Mouse (Mus musculus): ENCODE results near the gene Sptssb. TPM values are rescaled to one million over a fixed set of nuclear protein-coding genes. Genes with fewer than 3 reads are reported as not detected.

Gene Sptssb
- polyA plus RNA-seq (2015; fragmentation: Nextera tagmentation; extraction: Ambion mirVana), result 0.38 and 0.46 TPM in 2 replicates

DNA sequence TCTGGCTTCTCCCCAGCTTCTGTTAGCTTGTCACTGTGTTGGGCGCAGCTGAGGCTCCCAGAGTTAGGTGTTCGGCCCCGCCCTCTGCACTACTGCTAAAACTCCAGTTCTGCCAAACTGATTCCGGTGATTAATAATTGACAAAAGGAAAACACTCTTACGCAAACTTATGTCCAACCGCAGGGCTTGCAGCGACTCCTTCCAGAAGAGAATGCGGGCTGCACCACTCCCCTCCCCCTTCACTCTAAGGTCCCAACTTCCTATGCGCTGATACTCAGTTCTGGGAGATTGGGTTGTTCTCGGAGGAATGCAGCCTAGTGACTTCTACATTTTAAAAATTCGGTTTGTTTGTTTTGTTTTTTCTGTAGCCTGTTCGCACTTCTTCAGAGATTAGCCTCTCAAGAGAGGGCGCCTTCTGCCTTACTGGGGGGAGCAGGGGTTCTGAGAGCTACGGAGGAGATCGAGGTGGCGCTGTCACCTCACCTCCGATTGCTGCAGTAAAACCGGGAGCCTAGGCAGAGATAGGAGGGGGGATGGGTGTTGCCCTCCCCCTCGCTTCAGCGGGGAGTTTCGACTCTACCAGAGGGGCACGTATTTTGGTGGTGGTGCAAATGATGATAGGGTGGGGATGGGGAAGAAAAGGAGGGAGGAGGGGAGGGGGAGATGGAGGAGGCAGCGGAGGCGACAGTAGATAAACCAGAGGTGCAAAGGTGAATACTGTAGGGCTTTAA is at the start of gene Sptssb:
TSS of gene Sptssb (minus strand) at position 83 of the 731 bp plus-strand sequence.
- no peak for ATAC-seq (ENCODE audit: insufficient number of reproducible peaks, low FRiP score, low TSS enrichment, low read depth)
- Histone ChIP-seq H3K4me1 (peaks cover 8% of the 10 kb centered on the region), H3K27me3 (no peaks in the 10 kb centered on the region; the same call in 1 of the 2 replicates), H3K27ac (no peak within 1 kb of the TSS), H3K36me3 (no peaks in the 10 kb centered on the region), H3K9ac (no peak within 1 kb of the TSS; the same call in 1 of the 2 replicates), H3K4me3 (peak within 1 kb of the TSS; percentile 39), H3K4me2 (peak within 1 kb of the TSS; percentile 86), H3K9me3 (no peaks in the 10 kb centered on the region)
- WGBS, result 1% methylated on average over 24 of the region's 24 CpGs

DNA sequence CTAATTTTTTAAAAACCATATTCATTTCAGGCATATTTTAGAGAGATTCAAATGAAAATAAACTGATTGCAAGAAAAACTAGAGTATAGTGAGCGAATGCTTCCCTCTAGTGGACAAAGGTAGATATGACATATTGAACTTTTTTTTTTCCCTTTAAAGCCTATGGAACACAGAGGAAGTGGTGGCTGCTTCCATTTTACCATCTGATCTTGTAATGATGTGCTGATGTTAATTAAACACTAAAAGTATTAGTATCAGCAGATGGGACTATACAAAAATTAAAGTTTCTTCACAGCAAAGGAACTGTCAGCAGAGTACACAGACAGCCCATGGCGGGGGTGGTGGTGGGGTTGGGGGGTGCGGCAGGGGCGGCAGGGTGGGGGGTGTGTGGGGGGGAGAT is 48.3 kb upstream of the Sptssb start:
- H3K4me3 ChIP-seq, result no peak overlapping the region
- 28% methylated on average over 4 of the region's 4 CpGs for WGBS
- H3K4me1 ChIP-seq, result peaks cover 5% of the 10 kb centered on the region
- no peaks in the 10 kb centered on the region for H3K36me3 ChIP-seq
- no peak for ATAC-seq (ENCODE audit: insufficient number of reproducible peaks, low FRiP score, low TSS enrichment, low read depth)
- H3K4me2 ChIP-seq, result no peak overlapping the region
- no peak overlapping the region for H3K9ac ChIP-seq
- no peaks in the 10 kb centered on the region for H3K27me3 ChIP-seq
- H3K27ac ChIP-seq, result no peak overlapping the region
- no peaks in the 10 kb centered on the region for H3K9me3 ChIP-seq

DNA sequence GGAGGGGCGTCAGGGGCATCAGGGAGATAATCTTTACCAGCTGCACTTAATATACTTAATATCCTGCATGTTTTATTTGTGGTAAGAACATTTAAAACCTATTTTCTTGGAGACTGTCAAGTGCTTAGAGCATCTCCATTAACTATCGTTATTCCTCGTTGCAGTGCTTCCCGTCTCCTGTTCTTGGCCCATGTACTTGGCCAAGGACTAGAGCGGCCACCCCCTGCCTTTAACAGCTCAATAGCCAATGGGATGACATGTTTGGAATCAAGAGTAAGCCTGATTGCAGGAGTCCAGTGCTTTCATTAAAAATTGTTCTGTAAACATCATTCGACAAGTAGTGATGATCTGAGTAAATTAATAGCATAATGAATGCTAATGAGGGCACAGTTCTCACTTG is 47.8 kb upstream of the Sptssb start:
- 31% methylated on average over 6 of the region's 6 CpGs for WGBS
- Histone ChIP-seq H3K27ac (no peak overlapping the region), H3K27me3 (no peaks in the 10 kb centered on the region), H3K4me2 (no peak overlapping the region), H3K4me3 (no peak overlapping the region), H3K36me3 (no peaks in the 10 kb centered on the region), H3K9ac (no peak overlapping the region), H3K4me1 (no peaks in the 10 kb centered on the region), H3K9me3 (no peaks in the 10 kb centered on the region)
- no peak for ATAC-seq (ENCODE audit: insufficient number of reproducible peaks, low FRiP score, low TSS enrichment, low read depth)

DNA sequence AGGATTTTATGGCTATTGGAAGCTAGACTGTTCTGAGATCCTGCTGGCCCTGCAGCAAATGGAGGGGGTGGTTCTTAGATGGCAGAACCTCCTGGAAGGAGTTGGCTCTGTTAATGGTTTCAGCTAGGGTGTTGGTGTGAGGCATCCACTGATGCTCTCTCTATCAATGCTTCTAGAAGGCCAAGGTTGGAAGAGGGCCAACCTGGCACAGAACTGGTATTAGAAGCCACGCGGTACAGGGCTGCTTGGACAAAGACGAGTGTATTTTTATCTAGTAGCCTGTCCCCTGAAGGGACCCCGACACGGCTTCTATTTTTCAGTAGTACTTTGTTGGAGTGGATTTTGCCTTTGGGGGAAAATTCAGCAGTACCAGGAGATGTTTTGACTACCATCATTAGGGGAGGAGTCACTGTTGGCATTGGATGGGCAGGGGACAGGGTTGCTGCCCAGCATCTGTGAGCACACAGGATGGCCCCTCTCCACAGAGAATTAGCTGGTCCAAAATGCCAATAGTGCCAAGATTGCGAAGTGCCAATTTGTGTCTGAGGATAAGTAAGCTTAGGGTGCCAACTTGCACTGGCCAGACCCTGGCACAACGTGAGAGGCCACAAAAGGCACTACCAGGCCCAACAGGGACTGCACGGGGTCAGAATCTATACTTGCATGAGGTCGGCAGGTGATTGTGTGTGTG is 43.2 kb upstream of the Sptssb start:
- Histone ChIP-seq H3K9ac (no peak overlapping the region), H3K4me3 (no peak overlapping the region), H3K27me3 (no peaks in the 10 kb centered on the region), H3K9me3 (no peaks in the 10 kb centered on the region), H3K4me2 (no peak overlapping the region), H3K36me3 (no peaks in the 10 kb centered on the region), H3K27ac (no peak overlapping the region), H3K4me1 (peaks cover 4% of the 10 kb centered on the region; the same call in 1 of the 2 replicates)
- WGBS, result 77% methylated on average over 9 of the region's 9 CpGs
- no peak for ATAC-seq (ENCODE audit: insufficient number of reproducible peaks, low FRiP score, low TSS enrichment, low read depth)

DNA sequence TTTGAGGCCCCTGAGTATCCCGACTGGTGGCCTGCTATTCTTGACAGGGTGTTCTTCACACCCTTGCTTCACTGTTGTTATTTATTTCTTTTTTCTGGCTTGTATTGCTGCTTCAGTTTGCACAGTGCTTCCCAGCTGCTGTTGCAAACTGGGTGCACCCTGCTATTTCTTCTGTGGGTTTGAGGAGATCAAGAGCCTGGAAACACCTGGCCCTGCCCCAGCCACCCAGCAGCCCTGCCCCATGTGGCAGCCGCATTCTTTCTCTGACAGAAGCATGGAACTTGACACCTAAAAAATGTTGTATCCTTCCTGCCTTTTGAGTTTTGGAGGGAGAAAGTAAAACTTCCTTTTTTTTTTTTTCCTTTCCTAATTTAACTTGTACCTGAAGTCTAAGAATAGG is 42.6 kb upstream of the Sptssb start:
- Histone ChIP-seq H3K9me3 (no peaks in the 10 kb centered on the region), H3K4me1 (peaks cover 4% of the 10 kb centered on the region; the same call in 1 of the 2 replicates), H3K4me2 (no peak overlapping the region), H3K27me3 (no peaks in the 10 kb centered on the region), H3K36me3 (no peaks in the 10 kb centered on the region), H3K9ac (no peak overlapping the region), H3K27ac (no peak overlapping the region), H3K4me3 (no peak overlapping the region)
- ATAC-seq (ENCODE audit: insufficient number of reproducible peaks, low FRiP score, low TSS enrichment, low read depth), result no peak
- WGBS, result 23% methylated on average over 2 of the region's 2 CpGs

DNA sequence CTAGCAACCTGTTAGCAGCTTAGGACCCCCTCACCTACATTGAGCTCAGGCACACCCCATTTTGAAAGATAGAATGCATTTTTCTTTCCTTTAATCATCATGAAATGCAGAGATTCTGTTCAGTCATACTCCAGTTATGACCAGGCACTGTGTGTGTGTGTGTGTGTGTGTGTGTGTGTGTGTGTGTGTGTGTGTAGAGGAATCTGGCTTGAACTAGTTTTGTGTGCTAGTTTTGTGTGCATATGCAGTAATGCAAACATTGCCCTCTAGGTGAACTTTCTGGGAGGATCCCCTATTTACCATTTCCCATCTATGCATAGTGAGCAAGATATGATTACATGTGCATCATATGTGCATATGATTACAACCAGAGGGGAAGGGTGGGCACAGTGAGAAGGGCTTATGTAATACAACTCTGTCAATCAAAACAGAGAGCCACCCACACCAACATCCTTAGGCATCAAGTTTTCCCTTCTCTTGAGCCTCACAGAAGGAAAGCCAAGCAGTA is 42.2 kb upstream of the Sptssb start:
- H3K4me2 ChIP-seq, result no peak overlapping the region
- no peak overlapping the region for H3K9ac ChIP-seq
- H3K27ac ChIP-seq, result no peak overlapping the region
- peaks cover 4% of the 10 kb centered on the region; the same call in 1 of the 2 replicates for H3K4me1 ChIP-seq
- no peaks in the 10 kb centered on the region for H3K36me3 ChIP-seq
- H3K9me3 ChIP-seq, result no peaks in the 10 kb centered on the region
- H3K4me3 ChIP-seq, result no peak overlapping the region
- no peak for ATAC-seq (ENCODE audit: insufficient number of reproducible peaks, low FRiP score, low TSS enrichment, low read depth)
- H3K27me3 ChIP-seq, result no peaks in the 10 kb centered on the region

DNA sequence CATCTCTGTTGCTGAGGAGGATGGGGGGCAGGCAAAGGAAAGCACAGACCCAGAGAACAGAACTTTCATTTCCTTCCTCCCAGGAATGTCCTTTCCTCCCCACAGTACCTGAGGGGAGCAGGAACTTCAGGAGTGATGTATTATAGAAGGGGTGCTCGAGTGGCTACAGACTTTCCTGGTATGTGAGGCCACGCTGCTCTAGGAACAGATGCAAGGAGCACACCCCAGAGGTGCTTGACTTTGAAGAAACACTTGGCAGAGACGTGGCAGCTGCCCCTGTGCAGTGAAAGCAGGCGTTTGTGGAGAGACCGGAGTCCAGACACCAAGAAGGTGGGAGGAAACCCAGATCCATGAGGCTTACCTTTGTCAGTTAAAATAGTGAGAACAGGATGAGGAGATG is 40.6 kb upstream of the Sptssb start:
- H3K36me3 ChIP-seq, result no peaks in the 10 kb centered on the region
- H3K9ac ChIP-seq, result no peak overlapping the region
- ATAC-seq (ENCODE audit: insufficient number of reproducible peaks, low FRiP score, low TSS enrichment, low read depth), result no peak
- peaks cover 4% of the 10 kb centered on the region; the same call in 1 of the 2 replicates for H3K4me1 ChIP-seq
- 50% methylated on average over 5 of the region's 5 CpGs for WGBS
- no peaks in the 10 kb centered on the region for H3K9me3 ChIP-seq
- no peak overlapping the region for H3K27ac ChIP-seq
- H3K4me3 ChIP-seq, result no peak overlapping the region
- H3K27me3 ChIP-seq, result no peaks in the 10 kb centered on the region
- H3K4me2 ChIP-seq, result no peak overlapping the region

DNA sequence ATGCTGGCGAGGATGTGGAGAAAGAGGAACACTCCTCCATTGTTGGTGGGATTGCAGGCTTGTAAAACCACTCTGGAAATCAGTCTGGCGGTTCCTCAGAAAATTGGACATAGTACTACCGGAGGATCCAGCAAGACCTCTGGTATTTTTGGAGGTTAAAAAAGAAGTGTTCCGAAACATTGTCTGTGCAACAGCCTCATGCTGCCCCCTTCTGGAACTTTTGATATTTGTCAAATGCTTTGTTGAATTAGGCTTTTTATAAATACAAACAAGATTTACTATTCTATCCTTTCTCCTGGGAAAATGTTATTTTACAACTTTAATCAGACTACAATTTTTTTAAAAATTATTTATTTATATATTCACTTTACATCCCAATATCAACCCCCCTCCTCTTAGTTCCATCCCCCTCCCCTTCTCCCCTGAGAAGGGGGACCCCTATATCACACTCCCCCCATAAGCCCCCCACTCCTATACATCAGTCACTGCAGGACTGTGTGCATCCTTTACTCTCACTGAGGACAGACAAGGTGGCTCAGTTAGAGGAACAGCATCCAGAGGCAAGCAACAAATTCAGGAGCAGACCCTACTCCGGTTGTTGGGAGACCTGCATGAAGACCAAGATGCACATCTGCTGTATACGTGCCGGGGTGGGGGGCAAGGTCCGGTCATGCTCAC is 38.3 kb upstream of the Sptssb start:
- H3K4me3 ChIP-seq, result no peak overlapping the region
- no peak for ATAC-seq (ENCODE audit: insufficient number of reproducible peaks, low FRiP score, low TSS enrichment, low read depth)
- H3K4me2 ChIP-seq, result no peak overlapping the region
- H3K4me1 ChIP-seq, result peaks cover 4% of the 10 kb centered on the region; the same call in 1 of the 2 replicates
- no peak overlapping the region for H3K9ac ChIP-seq
- 73% methylated on average over 7 of the region's 8 CpGs for WGBS
- no peaks in the 10 kb centered on the region for H3K36me3 ChIP-seq
- no peaks in the 10 kb centered on the region for H3K27me3 ChIP-seq
- H3K27ac ChIP-seq, result no peak overlapping the region
- H3K9me3 ChIP-seq, result no peaks in the 10 kb centered on the region

DNA sequence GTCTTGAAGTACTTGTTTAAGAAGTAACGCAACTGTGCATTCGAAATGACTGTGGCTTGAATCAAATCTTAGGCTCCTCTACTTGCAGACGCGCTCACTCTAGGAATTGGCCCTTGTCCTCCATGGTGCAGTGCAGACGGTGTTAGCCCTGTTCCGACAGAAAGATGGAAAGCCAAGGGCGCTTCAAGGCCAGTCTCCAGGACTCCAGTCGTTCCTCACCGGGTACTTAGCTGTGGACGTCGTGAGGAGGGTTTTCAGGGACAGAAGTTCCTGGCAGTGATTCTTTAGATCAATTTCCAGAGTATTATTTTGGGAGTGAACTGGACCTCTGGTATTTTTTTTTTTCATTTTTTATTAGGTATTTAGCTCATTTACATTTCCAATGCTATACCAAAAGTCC is 35.8 kb upstream of the Sptssb start:
- Histone ChIP-seq H3K4me1 (no peaks in the 10 kb centered on the region), H3K27ac (no peak overlapping the region), H3K9me3 (no peaks in the 10 kb centered on the region), H3K4me2 (no peak overlapping the region), H3K9ac (no peak overlapping the region), H3K36me3 (no peaks in the 10 kb centered on the region), H3K27me3 (no peaks in the 10 kb centered on the region), H3K4me3 (no peak overlapping the region)
- 86% methylated on average over 11 of the region's 11 CpGs for WGBS
- ATAC-seq (ENCODE audit: insufficient number of reproducible peaks, low FRiP score, low TSS enrichment, low read depth), result no peak

DNA sequence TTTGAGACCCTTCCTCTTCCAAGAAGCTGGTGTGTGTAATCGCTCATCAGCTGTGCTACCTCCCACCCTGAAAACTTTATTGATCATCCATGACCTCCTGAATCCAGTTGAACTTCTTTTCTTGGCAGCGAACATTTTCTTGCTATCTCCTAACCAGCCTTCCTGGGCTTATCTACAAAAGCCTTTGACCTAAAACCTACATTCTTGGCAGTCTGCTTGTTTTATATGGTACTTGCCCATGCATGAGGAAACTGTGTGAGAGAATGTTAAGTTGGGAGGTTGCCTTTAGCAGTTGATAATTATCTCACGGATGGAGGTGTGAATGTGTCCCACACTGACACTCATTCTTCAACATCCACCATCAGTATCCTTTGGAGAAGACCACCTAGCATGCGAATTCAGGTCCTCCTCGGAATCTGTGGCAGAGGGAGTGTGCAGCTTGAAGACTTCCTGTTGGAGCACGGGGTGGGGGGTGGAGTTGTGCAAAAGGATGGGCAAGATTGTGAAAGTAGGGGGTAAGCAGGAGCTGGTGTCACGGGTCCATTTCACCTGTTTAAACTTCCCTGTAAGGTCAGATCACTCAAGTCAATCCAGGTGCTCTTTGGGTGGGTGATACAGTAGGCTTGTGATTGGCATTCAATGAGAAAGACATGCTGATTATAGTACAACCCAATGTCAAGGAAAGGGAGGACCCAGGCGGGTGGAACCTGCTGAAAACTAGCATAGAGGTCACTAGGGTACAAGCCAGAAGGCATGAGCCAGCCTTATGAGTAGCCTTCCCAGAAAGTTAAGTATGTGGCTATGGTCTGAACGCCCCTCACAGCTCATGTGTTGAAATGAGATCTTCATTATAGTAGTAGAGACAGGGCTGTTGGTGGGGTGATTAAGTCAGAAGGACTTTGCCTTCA is 32.7 kb upstream of the Sptssb start:
- Histone ChIP-seq H3K9ac (no peak overlapping the region), H3K27ac (no peak overlapping the region), H3K36me3 (no peaks in the 10 kb centered on the region), H3K4me3 (no peak overlapping the region), H3K4me2 (no peak overlapping the region), H3K4me1 (no peaks in the 10 kb centered on the region), H3K9me3 (no peaks in the 10 kb centered on the region), H3K27me3 (no peaks in the 10 kb centered on the region)
- ATAC-seq (ENCODE audit: insufficient number of reproducible peaks, low FRiP score, low TSS enrichment, low read depth), result no peak
- WGBS, result 80% methylated on average over 9 of the region's 9 CpGs

DNA sequence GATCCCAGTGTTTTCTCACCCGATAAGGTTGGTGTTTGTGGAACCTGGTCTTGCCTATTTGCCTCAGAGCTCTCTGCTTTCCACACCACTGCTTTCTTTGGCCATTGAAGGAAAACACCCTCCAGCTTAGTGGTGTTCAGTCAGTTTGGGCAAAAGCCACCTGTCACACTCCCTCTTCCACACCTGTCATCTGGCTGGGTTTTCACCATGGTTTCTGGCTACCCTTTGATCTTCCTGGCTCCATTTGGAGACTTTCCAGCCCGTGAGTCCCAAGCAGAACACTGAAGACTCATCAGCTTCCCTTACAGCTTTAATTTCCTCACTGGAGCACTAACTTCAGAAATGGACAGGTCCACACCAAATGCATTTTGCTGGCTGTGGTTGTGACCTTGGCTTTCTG is 26.1 kb upstream of the Sptssb start:
- WGBS, result 51% methylated on average over 2 of the region's 2 CpGs
- Histone ChIP-seq H3K4me3 (no peak overlapping the region), H3K9ac (no peak overlapping the region), H3K9me3 (no peaks in the 10 kb centered on the region), H3K4me1 (no peaks in the 10 kb centered on the region), H3K36me3 (no peaks in the 10 kb centered on the region), H3K27me3 (no peaks in the 10 kb centered on the region), H3K27ac (no peak overlapping the region), H3K4me2 (no peak overlapping the region)
- no peak for ATAC-seq (ENCODE audit: insufficient number of reproducible peaks, low FRiP score, low TSS enrichment, low read depth)
